Mouse (Mus musculus): ENCODE data around the gene Sirt6. TPM values are rescaled to one million over a fixed set of nuclear protein-coding genes. Genes with fewer than 3 reads are reported as not detected.

Gene Sirt6
- total RNA-seq, 2 experiments from 2014 or later, result 4.4 to 4.7 TPM

- DNase-seq (ENCODE audit: low spot score), result no peak
These were observed 1.2 kb downstream of the Sirt6 start for GRCm38 (mm10) chr10:81626101-81626993.

- DNase-seq (ENCODE audit: low spot score), result no peak
These were observed 4.2 kb downstream of the Sirt6 start for GRCm38 (mm10) chr10:81623441-81623840.

GRCm38 (mm10) chr10:81620786-81621185 lies 6.8 kb downstream of the Sirt6 start:
- no peak for DNase-seq (ENCODE audit: low spot score)

DNA sequence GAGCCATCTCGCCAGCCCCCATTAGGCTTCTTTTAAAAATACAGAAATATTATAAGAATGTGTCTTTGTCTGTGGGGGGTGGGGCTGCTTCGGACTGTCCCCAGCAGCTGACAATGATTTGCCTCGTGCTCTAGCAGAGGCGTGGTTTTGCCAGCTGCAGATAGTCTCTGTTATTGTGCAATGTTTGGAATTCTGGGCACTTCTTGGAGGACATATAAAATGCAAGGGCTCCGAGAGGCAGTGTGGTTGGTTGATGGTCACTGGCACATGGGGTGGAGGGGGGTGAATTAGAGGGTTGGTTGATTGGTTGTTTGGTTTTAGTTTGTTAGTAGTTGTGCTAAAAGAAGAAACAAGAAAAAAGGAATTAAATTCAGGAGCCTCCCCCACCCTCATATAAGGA lies 7.6 kb downstream of the Sirt6 start:
- no peak for DNase-seq (ENCODE audit: low spot score)

GRCm38 (mm10) chr10:81615486-81615885 lies 12.1 kb downstream of the Sirt6 start:
- no peak for DNase-seq (ENCODE audit: low spot score)

- no peak for DNase-seq (ENCODE audit: low spot score)
These were observed 14.8 kb downstream of the Sirt6 start for GRCm38 (mm10) chr10:81612779-81613178.

DNA sequence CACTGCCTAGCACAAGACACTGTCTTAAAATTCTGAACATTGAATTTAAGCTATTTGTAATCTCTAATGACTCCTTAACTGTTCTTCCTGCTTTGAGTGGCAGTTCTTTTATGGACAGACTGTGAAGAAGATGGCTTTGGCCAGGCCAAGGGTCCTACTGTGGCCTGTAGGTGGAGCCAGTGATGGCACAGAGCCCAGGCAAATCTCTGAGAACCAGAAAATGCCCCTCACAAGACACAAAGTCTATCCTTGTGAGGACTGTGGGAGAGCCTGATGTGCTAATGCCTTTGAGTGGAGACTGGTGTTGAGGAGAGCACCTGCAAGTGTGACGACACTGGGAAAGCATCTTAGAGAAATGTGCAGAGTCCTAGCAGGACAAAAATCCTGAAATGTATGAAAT lies 19.3 kb downstream of the Sirt6 start:
- no peak for DNase-seq (ENCODE audit: low spot score)

DNA sequence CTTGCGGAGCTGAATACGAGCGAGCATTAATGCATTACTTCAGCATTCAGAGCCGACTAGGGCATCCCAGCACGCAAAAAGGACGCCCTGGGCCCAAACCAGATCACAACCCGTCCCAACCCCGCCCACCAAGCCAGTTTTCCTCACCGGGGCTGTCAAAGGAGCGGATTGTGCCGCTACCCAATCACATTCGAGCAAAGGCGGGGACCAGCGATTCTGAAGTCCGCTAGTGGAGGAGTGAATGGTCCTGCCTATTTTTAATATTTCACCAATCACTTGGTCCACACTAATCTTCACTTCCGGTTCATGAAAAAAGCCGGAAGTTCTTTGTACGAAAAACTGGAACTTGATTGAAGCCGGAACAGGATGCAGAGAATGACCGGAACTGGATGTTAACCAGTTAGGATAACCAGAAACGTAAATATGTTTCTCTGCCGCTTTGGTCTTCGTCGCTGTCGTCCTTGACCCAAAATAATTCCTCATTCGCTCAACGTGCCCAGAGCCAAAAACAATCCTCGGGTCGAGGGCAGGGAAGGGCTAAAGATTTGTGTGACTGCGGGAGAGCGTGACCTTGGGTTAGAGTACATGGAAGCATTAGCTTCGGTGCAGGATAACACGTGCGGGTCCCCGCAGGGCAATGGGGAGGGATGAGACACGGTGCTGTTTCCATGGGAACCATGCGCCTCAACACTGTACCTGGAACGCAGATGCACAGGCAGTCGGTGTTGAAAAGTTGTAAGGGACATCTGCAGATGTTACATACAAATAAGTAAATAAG lies 21.4 kb downstream of the Sirt6 start, which contains the start of gene BC025920:
Gene BC025920, plus strand, starts transcription at position 297 of the 778 bp plus-strand sequence.
- DNase-seq (ENCODE audit: low spot score), result peak; percentile 97

- no peak for DNase-seq (ENCODE audit: low spot score)
These were observed 22.0 kb downstream of the Sirt6 start for GRCm38 (mm10) chr10:81605666-81605973.

DNA sequence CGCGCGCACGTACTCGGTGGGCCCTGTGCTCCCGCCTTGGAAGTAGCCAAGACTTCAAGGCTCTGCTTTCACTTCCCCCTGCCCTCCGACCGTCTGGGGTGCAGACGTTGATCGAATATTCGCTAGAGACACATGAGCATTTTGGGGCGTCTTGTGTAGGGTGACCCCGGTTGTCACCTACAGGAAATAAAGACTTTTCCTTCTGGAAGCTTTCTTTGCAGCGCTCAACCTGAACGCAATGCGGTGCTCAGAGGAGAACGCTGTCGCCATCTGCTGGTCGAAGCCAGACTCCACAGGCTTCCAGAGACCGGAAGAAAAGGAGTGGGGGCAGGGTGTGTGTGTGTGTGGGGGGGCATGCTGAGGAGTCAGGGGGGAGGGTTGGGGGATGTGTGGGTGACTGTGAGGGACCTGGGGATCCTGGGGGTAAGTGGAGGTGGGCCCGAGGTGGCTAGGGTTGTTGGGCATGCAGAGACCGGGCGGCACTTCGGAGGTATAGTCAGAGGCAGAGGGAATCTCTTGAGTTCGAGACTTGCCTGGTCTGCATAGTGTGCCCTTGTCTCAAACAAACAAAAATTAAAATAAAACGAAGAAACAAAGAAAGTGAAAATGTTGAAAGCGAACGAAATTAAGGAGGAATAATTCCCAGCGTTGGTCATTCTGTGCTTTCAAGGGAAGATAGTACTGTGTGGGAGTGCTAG lies 22.5 kb downstream of the Sirt6 start:
- DNase-seq (ENCODE audit: low spot score), result peak; percentile 90

DNA sequence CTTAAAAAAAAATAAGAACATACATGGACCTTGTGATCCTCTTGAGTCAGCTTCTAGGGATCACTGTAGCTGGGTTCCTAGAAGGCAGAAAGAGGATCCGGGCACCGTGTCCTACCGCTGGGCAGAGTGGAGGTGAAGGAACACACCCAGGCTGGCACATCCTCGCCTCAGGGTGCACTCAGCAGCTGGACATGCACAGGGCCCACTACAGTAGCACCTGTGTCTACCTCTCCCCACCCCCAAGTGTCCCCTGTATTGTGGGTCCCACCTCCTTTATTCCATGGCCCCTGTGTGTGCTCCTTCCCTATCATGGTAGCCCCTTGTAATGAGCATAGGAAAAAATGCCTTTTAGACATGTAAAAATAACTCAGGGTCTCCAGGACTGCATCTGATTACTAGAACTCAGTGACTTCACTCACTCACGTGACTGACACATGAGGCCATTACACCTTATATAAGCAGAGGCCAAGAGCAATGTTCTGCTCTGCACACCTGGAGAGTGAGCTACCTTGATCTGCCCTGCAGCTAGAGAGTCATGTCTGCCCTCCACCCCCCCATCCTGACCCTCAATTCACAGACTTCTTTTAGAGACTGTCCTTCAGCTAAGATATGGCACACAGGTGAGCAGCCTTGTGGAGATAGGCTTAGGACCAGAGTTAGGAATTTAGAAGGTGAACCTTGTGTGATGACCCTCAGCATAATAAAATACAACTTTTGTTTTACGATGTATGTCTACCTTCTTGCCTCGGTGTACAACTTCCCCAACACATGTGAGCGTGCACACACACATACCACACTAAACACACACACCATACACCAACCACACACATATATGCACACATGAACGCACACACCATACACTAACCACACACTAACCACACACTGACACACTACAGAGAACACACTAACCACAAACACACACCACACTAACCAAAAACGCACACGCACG lies 23.3 kb downstream of the Sirt6 start:
- DNase-seq (ENCODE audit: low spot score), result no peak

DNA sequence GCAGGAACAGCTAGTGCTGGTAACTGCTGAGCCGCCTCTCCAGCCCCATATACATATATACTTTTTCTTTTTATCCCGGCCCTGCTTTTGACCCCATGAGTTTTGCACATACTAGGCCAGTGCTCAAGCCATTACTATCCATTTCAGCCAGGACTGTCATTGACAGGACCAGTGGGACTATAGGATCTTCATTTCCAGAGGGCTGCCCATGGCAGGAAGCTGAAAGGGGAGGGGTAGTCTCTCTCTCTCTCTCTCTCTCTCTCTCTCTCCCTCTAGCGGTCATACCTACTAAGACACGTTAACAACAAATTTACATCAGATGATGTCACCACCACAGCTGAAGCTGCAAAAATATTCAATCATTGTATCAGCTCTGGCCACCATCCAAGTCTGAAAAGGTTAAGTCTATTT lies 24.9 kb downstream of the Sirt6 start:
- peak; percentile 32 for DNase-seq (ENCODE audit: low spot score)

GRCm38 (mm10) chr10:81601396-81601905 lies 26.1 kb downstream of the Sirt6 start:
- DNase-seq (ENCODE audit: low spot score), result no peak

- peak; percentile 95 for DNase-seq (ENCODE audit: low spot score)
These were observed 26.8 kb downstream of the Sirt6 start, which contains the start of gene Tle6 for GRCm38 (mm10) chr10:81600738-81601203. Tle6 (minus strand) TSS chr10:81601073.

DNA sequence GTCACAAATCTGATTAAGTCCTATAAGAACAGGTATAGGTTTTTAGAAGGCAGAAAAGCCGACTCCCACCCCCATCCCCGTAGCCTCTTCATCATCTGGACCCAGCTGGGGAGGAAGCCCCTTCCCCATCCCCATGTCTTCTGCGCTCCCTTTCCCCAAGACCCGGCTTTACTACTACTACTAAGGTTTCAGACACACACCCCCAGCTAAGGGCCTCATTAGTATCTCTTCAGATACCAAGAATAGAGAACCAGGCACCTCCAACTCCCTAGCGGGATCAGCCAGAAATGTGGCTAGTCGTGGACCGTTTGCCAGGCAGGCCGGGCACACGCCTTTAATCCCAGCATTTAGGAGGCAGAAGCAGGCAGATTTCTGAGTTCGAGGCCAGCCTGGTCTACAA lies 27.5 kb downstream of the Sirt6 start:
- DNase-seq (ENCODE audit: low spot score), result no peak

DNA sequence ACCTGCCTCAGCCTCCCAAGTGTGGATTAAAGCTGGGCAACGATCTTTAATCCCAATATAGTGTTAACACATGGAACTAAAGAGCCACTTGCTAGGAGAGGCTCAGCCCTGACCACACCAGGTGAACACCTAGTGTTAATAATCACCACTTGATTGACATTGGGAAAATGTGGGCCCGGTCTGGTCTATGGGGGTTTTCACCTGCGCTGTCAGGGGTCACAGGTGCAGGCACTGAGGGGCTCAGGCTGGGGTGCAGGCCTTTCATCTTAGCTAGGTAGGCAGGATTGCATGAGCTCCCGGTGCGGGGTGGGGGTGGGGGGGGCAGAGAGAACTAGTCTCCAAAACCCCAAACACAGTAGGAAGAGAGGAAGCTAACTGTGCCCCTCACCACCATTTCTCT lies 28.0 kb downstream of the Sirt6 start:
- DNase-seq (ENCODE audit: low spot score), result no peak

DNA sequence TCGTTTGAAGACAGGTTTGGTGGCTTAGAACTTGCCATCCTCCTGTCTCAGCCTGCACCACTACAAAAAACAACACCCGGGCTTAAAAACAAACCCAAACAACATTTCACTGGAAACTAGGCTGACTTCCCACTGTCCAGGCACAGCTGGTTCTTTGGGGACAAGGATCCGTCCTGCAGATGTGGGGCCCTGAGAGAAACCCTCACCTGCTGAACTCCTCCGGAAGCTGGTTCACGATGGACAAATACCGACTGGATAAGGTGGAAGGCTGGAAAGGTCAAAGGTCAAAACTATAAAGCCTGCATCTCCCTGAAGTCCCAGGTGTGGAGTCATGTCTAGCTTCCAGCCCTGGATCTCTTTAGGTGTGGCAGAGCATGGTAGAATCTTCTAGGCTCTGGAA lies 28.7 kb downstream of the Sirt6 start:
- DNase-seq (ENCODE audit: low spot score), result no peak

GRCm38 (mm10) chr10:81598342-81598741 lies 29.3 kb downstream of the Sirt6 start:
- no peak for DNase-seq (ENCODE audit: low spot score)

- DNase-seq (ENCODE audit: low spot score), result peak; percentile 50
These were observed 30.3 kb downstream of the Sirt6 start for GRCm38 (mm10) chr10:81597137-81597950.

DNA sequence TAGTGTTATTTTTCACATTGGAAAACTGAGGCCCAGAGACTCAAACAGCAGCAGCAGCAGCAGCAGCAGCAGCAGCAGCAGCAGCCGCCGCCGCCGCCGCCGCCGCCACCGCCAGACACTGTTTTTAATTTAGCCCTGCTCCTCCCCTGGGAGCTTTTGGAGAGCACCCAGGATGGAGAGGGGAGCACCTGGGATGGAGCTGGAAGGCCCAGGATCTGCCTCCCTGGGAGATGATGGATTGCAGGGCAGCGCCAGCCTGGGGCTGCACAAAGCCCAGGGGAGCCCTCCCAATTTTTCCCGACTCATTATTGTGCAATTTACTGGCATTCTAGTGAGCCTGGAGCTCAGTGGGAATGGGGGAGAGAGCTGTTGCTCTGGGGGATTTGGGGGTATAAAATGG lies 31.0 kb downstream of the Sirt6 start:
- DNase-seq (ENCODE audit: low spot score), result peak; percentile 63
